Mouse (Mus musculus) kidney, embryonic 14.5 days (tissue): Measurements from ENCODE around the gene Slc36a4. TPM values are rescaled to one million over a fixed set of nuclear protein-coding genes. Genes with fewer than 3 reads are reported as not detected.
A peak's percentile ranks its signal among the peaks of the same experiment; 100 is the strongest.

Source experiments
- ATAC-seq: fragments of 200-750 bp; cut with Nextera tagmentation; 2 replicates; pipeline ENCODE4 v1.8.0; 2017; ENCODE audit warnings: moderate number of reproducible peaks, mild to moderate bottlenecking, moderate TSS enrichment, moderate library complexity; ENCODE audit not compliant: low FRiP score, low TSS enrichment
- H3K27ac ChIP-seq: fragments of 300-500 bp; sonication (generic); 2 replicates; pipeline ENCODE4 v1.5.1; 2014; ENCODE audit warnings: low read depth, mild to moderate bottlenecking, low read length, moderate library complexity, mixed read lengths
- H3K27me3 ChIP-seq: fragments of 300-500 bp; sonication (generic); 2 replicates; pipeline ENCODE4 v1.6.1; 2014; ENCODE audit warnings: mild to moderate bottlenecking, low read length; ENCODE audit not compliant: control insufficient read depth, insufficient read depth
- H3K36me3 ChIP-seq: fragments of 300-500 bp; sonication (generic); 2 replicates; pipeline ENCODE4 v1.6.1; 2014; ENCODE audit warnings: low read length, mixed read lengths; ENCODE audit not compliant: control insufficient read depth, insufficient read depth
- H3K4me1 ChIP-seq: fragments of 300-500 bp; sonication (generic); 2 replicates; pipeline ENCODE4 v1.6.1; 2014; ENCODE audit warnings: low read length, mixed read lengths; ENCODE audit not compliant: control insufficient read depth, insufficient read depth
- H3K4me2 ChIP-seq: fragments of 300-500 bp; sonication (generic); replicated peaks from 2 replicates; pipeline ENCODE4 v1.6.1; 2014; ENCODE audit warnings: low read depth, mild to moderate bottlenecking, low read length
- H3K4me3 ChIP-seq: fragments of 300-500 bp; sonication (generic); 2 replicates; pipeline ENCODE4 v1.5.1; 2014; ENCODE audit warnings: mild to moderate bottlenecking, low read length
- H3K9ac ChIP-seq: fragments of 300-500 bp; sonication (generic); 2 replicates; pipeline ENCODE4 v1.6.1; 2014; ENCODE audit warnings: low read depth, mild to moderate bottlenecking, low read length, moderate library complexity
- H3K9me3 ChIP-seq: fragments of 300-500 bp; sonication (generic); 2 replicates; pipeline ENCODE4 v1.6.1; 2016; ENCODE audit warnings: low read length; ENCODE audit not compliant: control insufficient read depth
- WGBS: fragments of 180-500 bp; shearing (Covaris S2); extraction: QIAGEN DNeasy Blood & Tissue Kit; methylation state at CpG from one replicate; pipeline ENCODE4 v1.1.7; 2014; 5-methylcytosine and 5-hydroxymethylcytosine counted together
- polyA plus RNA-seq: library from polyadenylated mRNA; unstranded; fragments of >200 nt; fragmentation: Nextera tagmentation; extraction: Ambion mirVana; gene quantifications from 2 replicates; pipeline ENCODE4 v1.2.1, GENCODE M21; 2014

The Slc36a4 gene
- polyA plus RNA-seq, 1 experiment from 2014 or later: 25.7 TPM

- Histone ChIP-seq H3K4me1 (peaks cover 9% of the 10 kb centered on the region; the same call in 1 of the 2 replicates), H3K9me3 (no peaks in the 10 kb centered on the region), H3K4me2 (no peak overlapping the region), H3K27ac (no peak overlapping the region), H3K9ac (no peak overlapping the region), H3K27me3 (no peaks in the 10 kb centered on the region), H3K4me3 (no peak overlapping the region), H3K36me3 (peaks cover 2% of the 10 kb centered on the region; the same call in 1 of the 2 replicates)
- no peak for ATAC-seq
- WGBS: 75% methylated on average over 6 of the region's 6 CpGs
Observed at GRCm38 (mm10) chr9:15718295-15718694, 8.8 kb downstream of the Slc36a4 start.

GRCm38 (mm10) chr9:15719594-15719993 lies 10.1 kb downstream of the Slc36a4 start:
- 53% methylated on average over 14 of the region's 14 CpGs for WGBS

GRCm38 (mm10) chr9:15720556-15720955 lies 11.0 kb downstream of the Slc36a4 start:
- ATAC-seq: no peak
- Histone ChIP-seq H3K4me2 (no peak overlapping the region), H3K9ac (no peak overlapping the region), H3K36me3 (peaks cover 10% of the 10 kb centered on the region; the same call in 1 of the 2 replicates), H3K9me3 (no peaks in the 10 kb centered on the region), H3K27ac (no peak overlapping the region), H3K4me1 (no peaks in the 10 kb centered on the region), H3K4me3 (no peak overlapping the region), H3K27me3 (no peaks in the 10 kb centered on the region)
- 91% methylated on average over 8 of the region's 8 CpGs for WGBS

More at GRCm38 (mm10) chr9:15719594-15719993, 10.1 kb downstream of the Slc36a4 start:
- Histone ChIP-seq H3K9me3 (no peaks in the 10 kb centered on the region), H3K9ac (no peak overlapping the region), H3K4me2 (no peak overlapping the region), H3K27me3 (no peaks in the 10 kb centered on the region), H3K36me3 (peaks cover 6% of the 10 kb centered on the region; the same call in 1 of the 2 replicates), H3K4me3 (no peak overlapping the region), H3K4me1 (0 out of 2 replicates have a peak, but pooled peaks cover 3% of the 10 kb centered on the region), H3K27ac (no peak overlapping the region)
- peak; percentile 50; the same call in 1 of the 2 replicates for ATAC-seq

- H3K27me3 ChIP-seq: no peaks in the 10 kb centered on the region
- no peak overlapping the region for H3K27ac ChIP-seq
- ATAC-seq: no peak
- H3K36me3 ChIP-seq: peaks cover 10% of the 10 kb centered on the region; the same call in 1 of the 2 replicates
- H3K4me3 ChIP-seq: no peak overlapping the region
- no peaks in the 10 kb centered on the region for H3K4me1 ChIP-seq
- H3K4me2 ChIP-seq: no peak overlapping the region
- no peaks in the 10 kb centered on the region for H3K9me3 ChIP-seq
- WGBS: 77% methylated on average over 6 of the region's 6 CpGs
- H3K9ac ChIP-seq: no peak overlapping the region
Observed at GRCm38 (mm10) chr9:15721226-15721833, 11.8 kb downstream of the Slc36a4 start.

- H3K27me3 ChIP-seq: no peaks in the 10 kb centered on the region
- no peak overlapping the region for H3K4me3 ChIP-seq
- no peak overlapping the region for H3K4me2 ChIP-seq
- no peak overlapping the region for H3K9ac ChIP-seq
- H3K9me3 ChIP-seq: no peaks in the 10 kb centered on the region
- no peak for ATAC-seq
- 83% methylated on average over 8 of the region's 8 CpGs for WGBS
- H3K36me3 ChIP-seq: peaks cover 20% of the 10 kb centered on the region; the same call in 1 of the 2 replicates
- H3K4me1 ChIP-seq: no peaks in the 10 kb centered on the region
- H3K27ac ChIP-seq: no peak overlapping the region
Observed at GRCm38 (mm10) chr9:15722506-15722905, 13.0 kb downstream of the Slc36a4 start.

GRCm38 (mm10) chr9:15727168-15727567 lies 17.6 kb downstream of the Slc36a4 start:
- Histone ChIP-seq H3K9ac (no peak overlapping the region), H3K9me3 (no peaks in the 10 kb centered on the region), H3K36me3 (peaks cover 40% of the 10 kb centered on the region; the same call in 1 of the 2 replicates), H3K27ac (no peak overlapping the region), H3K4me3 (no peak overlapping the region), H3K4me2 (no peak overlapping the region), H3K4me1 (no peaks in the 10 kb centered on the region), H3K27me3 (no peaks in the 10 kb centered on the region)
- 94% methylated on average over 8 of the region's 8 CpGs for WGBS
- no peak for ATAC-seq

- Histone ChIP-seq H3K36me3 (peaks cover 38% of the 10 kb centered on the region), H3K4me3 (no peak overlapping the region), H3K27ac (no peak overlapping the region), H3K4me1 (no peaks in the 10 kb centered on the region), H3K4me2 (no peak overlapping the region), H3K27me3 (no peaks in the 10 kb centered on the region), H3K9me3 (no peaks in the 10 kb centered on the region), H3K9ac (no peak overlapping the region)
- ATAC-seq: no peak
- 82% methylated on average over 13 of the region's 13 CpGs for WGBS
Observed at GRCm38 (mm10) chr9:15731758-15732748, 22.5 kb downstream of the Slc36a4 start.

- Histone ChIP-seq H3K27me3 (no peaks in the 10 kb centered on the region), H3K4me2 (no peak overlapping the region), H3K4me1 (no peaks in the 10 kb centered on the region), H3K27ac (no peak overlapping the region), H3K9ac (no peak overlapping the region), H3K36me3 (peaks cover 47% of the 10 kb centered on the region), H3K9me3 (no peaks in the 10 kb centered on the region), H3K4me3 (no peak overlapping the region)
- no peak for ATAC-seq
- 83% methylated on average over 11 of the region's 11 CpGs for WGBS
Observed at GRCm38 (mm10) chr9:15734056-15734866, 24.7 kb downstream of the Slc36a4 start.
